Mouse (Mus musculus) kidney, postnatal 0 days (tissue): Measurements from ENCODE around the gene Gorab. TPM values are rescaled to one million over a fixed set of nuclear protein-coding genes. Genes with fewer than 3 reads are reported as not detected.
A peak's percentile ranks its signal among the peaks of the same experiment; 100 is the strongest.

ENCODE experiments used
- ATAC-seq: fragments of 200-750 bp; cut with Nextera tagmentation; replicated peaks from 2 replicates; pipeline ENCODE4 v1.8.0; 2017; ENCODE audit warnings: low read depth, moderate number of reproducible peaks, moderate TSS enrichment, moderate library complexity; ENCODE audit not compliant: low FRiP score
- DNase-seq: peaks from one replicate; pipeline ENCODE4 v3.0.0-alpha.2; 2016; ENCODE audit warnings: low spot score
- H3K27ac ChIP-seq: fragments of 300-500 bp; sonication (generic); 2 replicates; pipeline ENCODE4 v1.5.1; 2014; ENCODE audit warnings: mild to moderate bottlenecking
- H3K27me3 ChIP-seq: fragments of 300-500 bp; sonication (generic); 2 replicates; pipeline ENCODE4 v1.6.1; 2014; ENCODE audit warnings: low read length, mixed read lengths; ENCODE audit not compliant: insufficient read depth
- H3K36me3 ChIP-seq: fragments of 300-500 bp; sonication (generic); 2 replicates; pipeline ENCODE4 v1.6.1; 2014; ENCODE audit warnings: low read length, mixed read lengths; ENCODE audit not compliant: insufficient read depth
- H3K4me1 ChIP-seq: fragments of 300-500 bp; sonication (generic); replicated peaks from 2 replicates; pipeline ENCODE4 v1.6.1; 2014; ENCODE audit warnings: antibody characterized with exemption, low read length, mixed read lengths; ENCODE audit not compliant: insufficient read depth
- H3K4me2 ChIP-seq: fragments of 300-500 bp; sonication (generic); 2 replicates; pipeline ENCODE4 v1.6.1; 2014; ENCODE audit warnings: mild to moderate bottlenecking, low read length, moderate library complexity, mixed read lengths
- H3K4me3 ChIP-seq: fragments of 300-500 bp; sonication (generic); replicated peaks from 2 replicates; pipeline ENCODE4 v1.5.1; 2014; ENCODE audit warnings: low read depth, low read length
- H3K9ac ChIP-seq: fragments of 300-500 bp; sonication (generic); 2 replicates; pipeline ENCODE4 v1.6.1; 2014; ENCODE audit warnings: low read depth, low read length
- H3K9me3 ChIP-seq: fragments of 300-500 bp; sonication (generic); replicated peaks from 2 replicates; pipeline ENCODE4 v1.6.1; 2016; ENCODE audit warnings: low read length, inconsistent platforms, mixed read lengths
- CTCF ChIP-seq: IDR thresholded peaks from 2 replicates; pipeline ENCODE4 v1.5.1; 2016; ENCODE audit warnings: antibody characterized with exemption, low read depth, mild to moderate bottlenecking, moderate library complexity
- WGBS: fragments of 180-500 bp; shearing (Covaris S2); extraction: QIAGEN DNeasy Blood & Tissue Kit; methylation state at CpG from one replicate; pipeline ENCODE4 v1.1.7; 2014; 5-methylcytosine and 5-hydroxymethylcytosine counted together
- polyA plus RNA-seq: library from polyadenylated mRNA; unstranded; fragments of >200 nt; fragmentation: Nextera tagmentation; extraction: Ambion mirVana; gene quantifications from 2 replicates; pipeline ENCODE4 v1.2.1, GENCODE M21; 2015

Gene Gorab
- polyA plus RNA-seq, 1 experiment from 2014 or later, result 17.2 TPM

DNA sequence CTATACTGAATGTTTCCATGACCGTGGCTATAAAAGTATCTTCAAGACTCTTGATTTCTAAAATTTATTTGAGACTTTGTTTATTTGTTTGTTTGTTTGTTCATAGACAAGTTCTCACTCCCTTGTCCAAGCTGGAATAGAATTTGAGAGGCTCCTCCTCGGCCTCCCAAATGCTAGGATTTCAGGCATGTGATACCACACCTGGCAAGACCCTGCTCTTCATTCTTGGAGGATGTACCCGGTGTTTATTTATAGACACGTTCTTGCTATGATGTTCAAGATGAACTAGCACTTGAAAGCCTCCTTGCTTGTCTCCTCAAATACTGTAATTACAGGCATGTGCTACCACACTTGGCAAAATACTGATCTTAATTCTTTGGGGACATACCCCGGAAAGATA, 57.9 kb downstream of the Gorab start:
- no peak overlapping the region for H3K4me3 ChIP-seq
- no peaks in the 10 kb centered on the region for H3K4me1 ChIP-seq
- no peaks in the 10 kb centered on the region for H3K36me3 ChIP-seq
- ATAC-seq (no peak), DNase-seq (no peak)
- no peak overlapping the region for H3K4me2 ChIP-seq
- no peak overlapping the region for H3K27ac ChIP-seq
- no peaks in the 10 kb centered on the region for H3K9me3 ChIP-seq
- H3K9ac ChIP-seq, result no peak overlapping the region
- no peak for TF ChIP-seq CTCF
- H3K27me3 ChIP-seq, result no peaks in the 10 kb centered on the region
- WGBS, result 74% methylated on average over 5 of the region's 5 CpGs

DNA sequence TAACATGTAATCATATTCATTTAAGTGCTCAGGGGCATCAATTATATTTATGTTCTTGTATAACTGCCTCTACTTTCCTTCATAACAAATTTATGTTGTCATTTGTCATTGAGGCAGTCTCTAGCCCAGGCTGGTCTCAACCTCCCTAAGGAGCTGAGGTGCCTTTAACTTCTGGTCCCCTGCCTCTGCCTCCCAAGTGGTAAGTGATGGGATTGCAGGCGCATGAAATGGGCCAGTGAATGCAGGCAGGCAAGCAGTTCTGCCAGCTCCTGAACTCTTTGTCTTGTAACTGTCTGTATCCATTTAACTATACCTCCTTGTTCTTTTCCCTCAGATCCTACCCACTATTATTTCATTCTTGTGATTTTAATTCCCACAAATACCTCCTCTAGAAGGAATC, 58.5 kb downstream of the Gorab start:
- WGBS, result 38% methylated on average over 1 of the region's 1 CpGs

GRCm38 (mm10) chr1:163339219-163339561, 64.3 kb downstream of the Gorab start:
- Histone ChIP-seq H3K9me3 (no peaks in the 10 kb centered on the region), H3K4me3 (no peak overlapping the region), H3K9ac (no peak overlapping the region), H3K4me1 (no peaks in the 10 kb centered on the region), H3K27ac (no peak overlapping the region), H3K4me2 (no peak overlapping the region), H3K36me3 (no peaks in the 10 kb centered on the region), H3K27me3 (no peaks in the 10 kb centered on the region)
- WGBS, result 67% methylated on average over 3 of the region's 3 CpGs
- TF ChIP-seq CTCF, result no peak
- ATAC-seq, result no peak
- DNase-seq, result no peak

More for the DNA sequence above, 58.5 kb downstream of the Gorab start:
- no peaks in the 10 kb centered on the region for H3K4me1 ChIP-seq
- no peak for ATAC-seq
- no peak overlapping the region for H3K4me3 ChIP-seq
- no peaks in the 10 kb centered on the region for H3K27me3 ChIP-seq
- no peak for DNase-seq
- no peaks in the 10 kb centered on the region for H3K36me3 ChIP-seq
- TF ChIP-seq CTCF, result peak; percentile 35; the same call in 1 of the 2 replicates
- no peak overlapping the region for H3K4me2 ChIP-seq
- no peak overlapping the region for H3K27ac ChIP-seq
- H3K9me3 ChIP-seq, result no peaks in the 10 kb centered on the region
- no peak overlapping the region for H3K9ac ChIP-seq

GRCm38 (mm10) chr1:163338525-163339218, 64.8 kb downstream of the Gorab start:
- DNase-seq (no peak), ATAC-seq (no peak)
- no peaks in the 10 kb centered on the region for H3K4me1 ChIP-seq
- no peak for TF ChIP-seq CTCF
- no peaks in the 10 kb centered on the region for H3K36me3 ChIP-seq
- H3K4me3 ChIP-seq, result no peak overlapping the region
- no peaks in the 10 kb centered on the region for H3K9me3 ChIP-seq
- no peaks in the 10 kb centered on the region for H3K27me3 ChIP-seq
- no peak overlapping the region for H3K4me2 ChIP-seq
- no peak overlapping the region for H3K27ac ChIP-seq
- no peak overlapping the region for H3K9ac ChIP-seq
- WGBS, result 75% methylated on average over 7 of the region's 7 CpGs

- H3K36me3 ChIP-seq, result no peaks in the 10 kb centered on the region
- no peak overlapping the region for H3K4me2 ChIP-seq
- no peak overlapping the region for H3K4me3 ChIP-seq
- ATAC-seq, result no peak
- no peaks in the 10 kb centered on the region for H3K4me1 ChIP-seq
- 76% methylated on average over 2 of the region's 2 CpGs for WGBS
- no peaks in the 10 kb centered on the region for H3K27me3 ChIP-seq
- H3K9me3 ChIP-seq, result no peaks in the 10 kb centered on the region
- no peak for DNase-seq
- H3K27ac ChIP-seq, result no peak overlapping the region
- H3K9ac ChIP-seq, result no peak overlapping the region
- TF ChIP-seq CTCF, result no peak
Measured at GRCm38 (mm10) chr1:163337821-163338220, 65.6 kb downstream of the Gorab start.

Other genes with a start within 250 kb of the Gorab start
- gene Prrx1, start 90.0 kb downstream of the Gorab start, polyA plus RNA-seq, result 3.4 and 4.0 TPM in 2 replicates